Mouse (Mus musculus): ENCODE measurements at regions not wholly inside any gene's neighbourhood (a gene's known extent, or its start where the extent isn't known, plus 50 kb on each side); places are given as distances from the start of the nearest gene placed in this dataset.
A peak's percentile ranks its signal among the peaks of the same experiment; 100 is the strongest.

GRCm38 (mm10) chr13:16100253-16100652 lies 88.6 kb downstream of the Inhba start:
- no peak for DNase-seq (ENCODE audit: low spot score)

GRCm38 (mm10) chr13:16114837-16115236 lies 103.2 kb downstream of the Inhba start:
- DNase-seq (ENCODE audit: low spot score): no peak

GRCm38 (mm10) chr13:16146686-16147085 lies 135.0 kb downstream of the Inhba start:
- no peak for DNase-seq (ENCODE audit: low spot score)

GRCm38 (mm10) chr13:16154926-16155325 lies 143.3 kb downstream of the Inhba start:
- no peak for DNase-seq (ENCODE audit: low spot score)

GRCm38 (mm10) chr13:16165204-16165894 lies 153.7 kb downstream of the Inhba start:
- DNase-seq (ENCODE audit: low spot score): no peak

- no peak for DNase-seq (ENCODE audit: low spot score)
Observed at GRCm38 (mm10) chr13:16196692-16197091, 185.0 kb downstream of the Inhba start.

GRCm38 (mm10) chr13:16200046-16200445 lies 188.4 kb downstream of the Inhba start:
- DNase-seq (ENCODE audit: low spot score): no peak

GRCm38 (mm10) chr13:16203147-16203546 lies 191.5 kb downstream of the Inhba start:
- no peak for DNase-seq (ENCODE audit: low spot score)

- DNase-seq (ENCODE audit: low spot score): no peak
Observed at GRCm38 (mm10) chr13:16204097-16204496, 192.4 kb downstream of the Inhba start.

- DNase-seq (ENCODE audit: low spot score): no peak
Observed at GRCm38 (mm10) chr13:16211482-16211881, 199.8 kb downstream of the Inhba start.

GRCm38 (mm10) chr13:16219877-16220276 lies 208.2 kb downstream of the Inhba start:
- DNase-seq (ENCODE audit: low spot score): no peak

- DNase-seq (ENCODE audit: low spot score): no peak
Observed at GRCm38 (mm10) chr13:16222942-16223600, 211.4 kb downstream of the Inhba start.

- no peak for DNase-seq (ENCODE audit: low spot score)
Observed at GRCm38 (mm10) chr13:16261145-16261544, 249.5 kb downstream of the Inhba start.

GRCm38 (mm10) chr13:16279974-16280373 lies 268.3 kb downstream of the Inhba start:
- no peak for DNase-seq (ENCODE audit: low spot score)

- DNase-seq (ENCODE audit: low spot score): no peak
Observed at GRCm38 (mm10) chr13:16280742-16281141, 269.1 kb downstream of the Inhba start.

- no peak for DNase-seq (ENCODE audit: low spot score)
Observed at GRCm38 (mm10) chr13:16281777-16282176, 270.1 kb downstream of the Inhba start.

GRCm38 (mm10) chr13:16282230-16282629 lies 270.6 kb downstream of the Inhba start:
- no peak for DNase-seq (ENCODE audit: low spot score)

GRCm38 (mm10) chr13:16283336-16283735 lies 271.7 kb downstream of the Inhba start:
- no peak for DNase-seq (ENCODE audit: low spot score)

- no peak for DNase-seq (ENCODE audit: low spot score)
Observed at GRCm38 (mm10) chr13:16289633-16290032, 278.0 kb downstream of the Inhba start.

GRCm38 (mm10) chr13:16290784-16291183 lies 279.1 kb downstream of the Inhba start:
- DNase-seq (ENCODE audit: low spot score): no peak

GRCm38 (mm10) chr13:16291661-16292291 lies 280.1 kb downstream of the Inhba start:
- DNase-seq (ENCODE audit: low spot score): peak; percentile 63

GRCm38 (mm10) chr13:16299756-16300155 lies 288.1 kb downstream of the Inhba start:
- DNase-seq (ENCODE audit: low spot score): no peak

GRCm38 (mm10) chr13:16314669-16315068 lies 303.0 kb downstream of the Inhba start:
- no peak for DNase-seq (ENCODE audit: low spot score)
